Mouse (Mus musculus) neural tube, embryonic 12.5 days (tissue): ENCODE measurements around the gene Cox4i2. TPM values are rescaled to one million over a fixed set of nuclear protein-coding genes. Genes with fewer than 3 reads are reported as not detected.

Source experiments
- ATAC-seq: fragments of 200-750 bp; cut with Nextera tagmentation; 2 replicates; pipeline ENCODE4 v1.8.0; 2017; ENCODE audit warnings: low read depth, mild to moderate bottlenecking, moderate TSS enrichment, moderate library complexity; ENCODE audit not compliant: low FRiP score
- H3K27ac ChIP-seq: fragments of 300-500 bp; sonication (generic); 2 replicates; pipeline ENCODE4 v1.5.1; 2016
- H3K27me3 ChIP-seq: fragments of 300-500 bp; sonication (generic); replicated peaks from 2 replicates; pipeline ENCODE4 v1.6.1; 2016; ENCODE audit warnings: mild to moderate bottlenecking
- H3K36me3 ChIP-seq: fragments of 300-500 bp; sonication (generic); 2 replicates; pipeline ENCODE4 v1.6.1; 2016; ENCODE audit warnings: mild to moderate bottlenecking
- H3K4me1 ChIP-seq: fragments of 300-500 bp; sonication (generic); 2 replicates; pipeline ENCODE4 v1.6.1; 2016
- H3K4me2 ChIP-seq: fragments of 300-500 bp; sonication (generic); replicated peaks from 2 replicates; pipeline ENCODE4 v1.6.1; 2016; ENCODE audit warnings: mild to moderate bottlenecking
- H3K4me3 ChIP-seq: fragments of 300-500 bp; sonication (generic); 2 replicates; pipeline ENCODE4 v1.5.1; 2016
- H3K9ac ChIP-seq: fragments of 300-500 bp; sonication (generic); 2 replicates; pipeline ENCODE4 v1.6.1; 2016; ENCODE audit warnings: mild to moderate bottlenecking
- H3K9me3 ChIP-seq: fragments of 300-500 bp; sonication (generic); 2 replicates; pipeline ENCODE4 v1.6.1; 2016; ENCODE audit warnings: mild to moderate bottlenecking
- WGBS: fragments of 180-500 bp; shearing (Covaris S2); methylation state at CpG from one replicate; pipeline ENCODE4 v1.1.7; 2016; 5-methylcytosine and 5-hydroxymethylcytosine counted together
- polyA plus RNA-seq: library from polyadenylated mRNA; unstranded; fragments of >200 nt; fragmentation: Nextera tagmentation; extraction: Ambion mirVana; gene quantifications from 2 replicates; pipeline ENCODE4 v1.2.1, GENCODE M21; 2016

Gene Cox4i2
- polyA plus RNA-seq, 1 experiment from 2014 or later, result 3.7 TPM

DNA sequence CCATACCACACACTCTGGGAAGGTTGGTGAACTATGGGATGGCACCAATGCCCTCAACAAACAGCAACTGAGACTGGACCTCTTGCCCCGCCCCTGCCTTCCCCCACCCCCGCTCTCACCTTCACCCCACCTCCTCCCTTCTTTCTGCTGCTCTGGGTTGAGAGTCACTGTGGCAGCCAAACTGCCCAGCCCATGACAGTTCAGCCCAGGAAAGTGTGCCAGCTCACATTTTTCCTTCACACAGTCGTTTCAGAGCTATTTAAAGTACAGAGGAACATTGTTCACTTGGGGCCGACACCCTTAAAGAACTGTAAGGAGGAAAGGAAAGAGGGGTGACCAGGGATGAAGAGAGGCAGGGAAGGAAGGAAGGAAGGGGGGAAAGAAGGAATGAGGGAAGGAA, 4.4 kb downstream of the Cox4i2 start:
- Histone ChIP-seq H3K9me3 (no peaks in the 10 kb centered on the region), H3K4me2 (no peak overlapping the region), H3K27ac (no peak overlapping the region), H3K27me3 (no peaks in the 10 kb centered on the region; the same call in 1 of the 2 replicates), H3K4me3 (no peak overlapping the region), H3K4me1 (peaks cover 15% of the 10 kb centered on the region), H3K9ac (no peak overlapping the region), H3K36me3 (no peaks in the 10 kb centered on the region)
- ATAC-seq, result no peak
- WGBS, result 61% methylated on average over 4 of the region's 4 CpGs

- H3K27ac ChIP-seq, result no peak overlapping the region
- peaks cover 23% of the 10 kb centered on the region for H3K4me1 ChIP-seq
- no peak overlapping the region for H3K9ac ChIP-seq
- no peaks in the 10 kb centered on the region for H3K27me3 ChIP-seq
- H3K9me3 ChIP-seq, result no peaks in the 10 kb centered on the region
- no peak for ATAC-seq
- H3K4me2 ChIP-seq, result no peak overlapping the region
- 78% methylated on average over 6 of the region's 6 CpGs for WGBS
- H3K4me3 ChIP-seq, result no peak overlapping the region
- no peaks in the 10 kb centered on the region for H3K36me3 ChIP-seq
Observed at GRCm38 (mm10) chr2:152763310-152763709, 9.3 kb downstream of the Cox4i2 start.

DNA sequence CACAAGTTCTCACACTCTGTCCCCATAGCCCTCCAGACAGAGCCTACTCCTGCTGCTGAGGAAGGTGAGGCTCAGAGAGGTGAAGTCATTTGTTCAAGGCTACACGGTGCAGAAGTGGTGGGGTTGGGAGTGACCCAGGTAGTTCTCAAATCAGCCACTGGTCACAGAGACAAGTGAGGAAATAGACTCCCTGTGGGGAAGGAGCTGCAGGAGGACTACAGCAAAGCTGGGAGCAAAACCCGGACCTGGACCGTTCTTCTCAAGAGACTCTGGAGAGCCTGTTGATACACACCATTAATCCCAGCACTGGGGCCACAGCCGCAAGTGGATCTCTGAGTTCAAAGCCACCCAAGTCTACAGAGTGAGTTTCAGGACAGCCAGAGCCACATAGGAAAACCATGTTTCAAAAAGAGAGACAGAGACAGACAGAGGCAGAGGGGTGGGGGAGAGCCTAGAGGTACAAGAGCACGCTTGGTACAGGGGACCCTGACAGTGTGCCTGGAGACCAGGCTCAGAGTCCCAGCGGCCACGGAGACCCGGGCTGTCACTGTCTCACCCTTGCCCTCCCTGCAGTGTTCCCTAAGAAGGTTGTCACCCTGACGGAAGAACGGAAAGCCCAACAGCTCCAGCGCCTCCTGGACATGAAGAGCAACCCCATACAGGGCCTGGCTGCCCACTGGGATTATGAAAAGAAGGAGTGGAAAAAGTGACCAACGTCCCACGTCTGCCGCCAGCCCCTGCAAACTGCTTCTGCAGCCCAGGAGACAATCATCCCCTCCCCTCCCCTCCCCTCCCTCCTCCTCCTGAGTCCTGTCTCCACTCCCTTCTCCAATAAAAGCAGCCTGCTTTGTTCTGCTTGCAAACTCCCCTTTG, 10.4 kb downstream of the Cox4i2 start:
- 0 out of 2 replicates have a peak overlapping the region, but pooled peaks have one; percentile 32 for H3K27ac ChIP-seq
- H3K9ac ChIP-seq, result 0 out of 2 replicates have a peak overlapping the region, but pooled peaks have one; percentile 35
- no peaks in the 10 kb centered on the region for H3K36me3 ChIP-seq
- peak overlapping the region; percentile 54 for H3K4me2 ChIP-seq
- 3% methylated on average over 14 of the region's 14 CpGs for WGBS
- peak overlapping the region; percentile 7; the same call in 1 of the 2 replicates for H3K4me3 ChIP-seq
- H3K9me3 ChIP-seq, result no peaks in the 10 kb centered on the region
- peaks cover 23% of the 10 kb centered on the region for H3K4me1 ChIP-seq
- ATAC-seq, result peak; percentile 59
- no peaks in the 10 kb centered on the region for H3K27me3 ChIP-seq

GRCm38 (mm10) chr2:152765045-152765674, 11.2 kb downstream of the Cox4i2 start:
- no peak overlapping the region for H3K4me3 ChIP-seq
- ATAC-seq, result peak; percentile 63
- H3K27ac ChIP-seq, result peak overlapping the region; percentile 32; the same call in 1 of the 2 replicates
- peaks cover 23% of the 10 kb centered on the region for H3K4me1 ChIP-seq
- no peaks in the 10 kb centered on the region for H3K27me3 ChIP-seq
- no peaks in the 10 kb centered on the region for H3K36me3 ChIP-seq
- WGBS, result 22% methylated on average over 7 of the region's 7 CpGs
- no peaks in the 10 kb centered on the region for H3K9me3 ChIP-seq
- peak overlapping the region; percentile 54 for H3K4me2 ChIP-seq
- 0 out of 2 replicates have a peak overlapping the region, but pooled peaks have one; percentile 35 for H3K9ac ChIP-seq

- Histone ChIP-seq H3K36me3 (no peaks in the 10 kb centered on the region), H3K4me1 (peaks cover 23% of the 10 kb centered on the region), H3K27me3 (no peaks in the 10 kb centered on the region), H3K9me3 (no peaks in the 10 kb centered on the region), H3K4me2 (peak overlapping the region; percentile 24), H3K9ac (no peak overlapping the region), H3K4me3 (no peak overlapping the region), H3K27ac (no peak overlapping the region)
- peak; percentile 15; the same call in 1 of the 2 replicates for ATAC-seq
- WGBS, result 23% methylated on average over 25 of the region's 25 CpGs
Observed at GRCm38 (mm10) chr2:152766387-152767123, 12.6 kb downstream of the Cox4i2 start.

- Histone ChIP-seq H3K4me2 (no peak overlapping the region), H3K36me3 (no peaks in the 10 kb centered on the region), H3K27ac (no peak overlapping the region), H3K4me1 (peaks cover 23% of the 10 kb centered on the region), H3K4me3 (no peak overlapping the region), H3K9ac (no peak overlapping the region), H3K9me3 (no peaks in the 10 kb centered on the region), H3K27me3 (no peaks in the 10 kb centered on the region)
- WGBS, result 59% methylated on average over 12 of the region's 12 CpGs
- ATAC-seq, result no peak
Observed at GRCm38 (mm10) chr2:152767618-152768271, 13.8 kb downstream of the Cox4i2 start.

GRCm38 (mm10) chr2:152769677-152770076, 15.7 kb downstream of the Cox4i2 start:
- H3K4me1 ChIP-seq, result peaks cover 14% of the 10 kb centered on the region
- no peak for ATAC-seq
- WGBS, result 85% methylated on average over 7 of the region's 7 CpGs
- no peak overlapping the region for H3K27ac ChIP-seq
- H3K36me3 ChIP-seq, result no peaks in the 10 kb centered on the region
- no peaks in the 10 kb centered on the region for H3K27me3 ChIP-seq
- H3K4me3 ChIP-seq, result no peak overlapping the region
- no peak overlapping the region for H3K9ac ChIP-seq
- H3K4me2 ChIP-seq, result no peak overlapping the region
- no peaks in the 10 kb centered on the region for H3K9me3 ChIP-seq

- Histone ChIP-seq H3K9ac (no peak overlapping the region), H3K4me3 (no peak overlapping the region), H3K36me3 (no peaks in the 10 kb centered on the region), H3K27me3 (no peaks in the 10 kb centered on the region), H3K9me3 (no peaks in the 10 kb centered on the region), H3K27ac (no peak overlapping the region), H3K4me1 (no peaks in the 10 kb centered on the region), H3K4me2 (no peak overlapping the region)
- WGBS, result 94% methylated on average over 9 of the region's 9 CpGs
- no peak for ATAC-seq
Observed at GRCm38 (mm10) chr2:152771571-152771970, 17.6 kb downstream of the Cox4i2 start.

DNA sequence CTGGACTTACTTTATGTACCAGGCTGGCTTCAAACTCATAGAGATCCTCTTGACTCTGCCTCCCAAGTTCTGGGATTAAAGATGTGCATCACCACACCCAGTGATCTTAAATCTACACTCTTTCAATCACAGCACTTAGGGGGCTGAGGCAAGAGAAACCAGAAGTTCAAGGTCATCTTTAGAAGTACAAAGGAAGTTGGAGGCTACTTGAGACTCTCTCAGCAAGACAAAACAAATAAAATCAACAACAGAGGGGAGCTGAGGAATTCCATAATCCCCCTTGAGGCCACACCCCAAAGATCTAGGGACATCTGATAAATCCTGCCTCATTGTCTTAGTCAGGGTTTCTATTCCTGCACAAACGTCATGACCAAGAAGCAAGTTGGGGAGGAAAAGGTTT, 18.3 kb downstream of the Cox4i2 start:
- H3K4me2 ChIP-seq, result no peak overlapping the region
- 50% methylated on average over 1 of the region's 1 CpGs for WGBS
- no peak for ATAC-seq

DNA sequence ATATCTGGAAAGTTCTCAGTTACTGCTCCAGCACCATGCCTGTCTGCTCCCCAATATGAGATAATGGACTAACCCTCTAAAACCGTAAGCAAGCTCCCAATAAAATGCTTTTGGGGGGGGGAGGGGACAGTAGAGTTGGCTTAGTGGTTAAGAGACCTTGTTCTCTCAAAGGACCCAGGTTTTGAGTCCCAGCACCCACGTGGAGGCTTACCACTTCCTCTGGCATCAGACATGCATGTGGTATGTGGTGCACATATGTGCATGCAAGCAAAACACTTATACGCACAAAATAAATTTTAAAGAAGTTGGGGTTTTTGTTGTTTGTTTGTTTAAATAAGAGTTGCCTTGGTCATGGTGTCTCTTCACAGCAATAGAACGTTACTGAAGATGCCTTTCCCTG, 21.4 kb downstream of the Cox4i2 start:
- Histone ChIP-seq H3K27me3 (no peaks in the 10 kb centered on the region), H3K4me3 (no peak overlapping the region), H3K36me3 (peaks cover 10% of the 10 kb centered on the region), H3K9ac (no peak overlapping the region), H3K4me2 (no peak overlapping the region), H3K9me3 (no peaks in the 10 kb centered on the region), H3K27ac (no peak overlapping the region), H3K4me1 (no peaks in the 10 kb centered on the region)
- WGBS, result 79% methylated on average over 4 of the region's 4 CpGs
- ATAC-seq, result no peak

More for the DNA sequence above, 18.3 kb downstream of the Cox4i2 start:
- Histone ChIP-seq H3K4me1 (no peaks in the 10 kb centered on the region), H3K9ac (no peak overlapping the region), H3K36me3 (no peaks in the 10 kb centered on the region), H3K9me3 (no peaks in the 10 kb centered on the region), H3K27ac (no peak overlapping the region), H3K27me3 (no peaks in the 10 kb centered on the region), H3K4me3 (no peak overlapping the region)

GRCm38 (mm10) chr2:152776019-152776418, 22.0 kb downstream of the Cox4i2 start:
- ATAC-seq, result no peak
- H3K27me3 ChIP-seq, result no peaks in the 10 kb centered on the region
- WGBS, result 86% methylated on average over 3 of the region's 3 CpGs

More at GRCm38 (mm10) chr2:152776019-152776418, 22.0 kb downstream of the Cox4i2 start:
- Histone ChIP-seq H3K36me3 (peaks cover 17% of the 10 kb centered on the region), H3K4me1 (no peaks in the 10 kb centered on the region), H3K9ac (no peak overlapping the region), H3K4me2 (no peak overlapping the region), H3K9me3 (no peaks in the 10 kb centered on the region), H3K27ac (no peak overlapping the region), H3K4me3 (no peak overlapping the region)
